Mouse (Mus musculus): ENCODE results near the gene Mov10l1. TPM values are rescaled to one million over a fixed set of nuclear protein-coding genes. Genes with fewer than 3 reads are reported as not detected.

Gene Mov10l1
- total RNA-seq, 1 experiment, result 34.4 TPM

- Histone ChIP-seq H3K9ac (ENCODE audit: insufficient read depth, low read depth, low read length, poor library complexity, severe bottlenecking) (no peak overlapping the region), H3K9me3 (ENCODE audit: control insufficient read depth, insufficient read depth, low read depth, low read length) (no peaks in the 10 kb centered on the region), H3K27ac (ENCODE audit: insufficient read depth, low read depth, low read length, poor library complexity, severe bottlenecking) (no peak overlapping the region), H3K4me1 (ENCODE audit: control insufficient read depth in 2 of 2, insufficient read depth in 2 of 2, low read length in 2 of 2, poor library complexity in 1 of 2) (no peaks in the 10 kb centered on the region), H3K4me3 (ENCODE audit: insufficient read depth in 1 of 2, low read depth in 1 of 2, low read length in 2 of 2, poor library complexity in 1 of 2, severe bottlenecking in 1 of 2) (no peak overlapping the region), H3K36me3 (ENCODE audit: control insufficient read depth, insufficient read depth, low read length, poor library complexity, severe bottlenecking) (no peaks in the 10 kb centered on the region)
- in situ Hi-C loops (cut with MboI; ENCODE audit: low sequenced_read_pairs in 2 of 2, unreplicated experiment in 2 of 2), result no loop called here
- no peak for DNase-seq (ENCODE audit: low read depth, low spot score)
- TF ChIP-seq HCFC1 (IDR thresholded peaks at IDR 0.05; ENCODE audit: borderline replicate concordance, insufficient read depth, low read length) (no peak), ZNF384 (IDR thresholded peaks at IDR 0.05; ENCODE audit: low read depth, low read length) (no peak), MAFK (IDR thresholded peaks at IDR 0.05; ENCODE audit: insufficient read depth, low read depth, low read length) (no peak), ZC3H11A (IDR thresholded peaks at IDR 0.05; ENCODE audit: borderline replicate concordance, low read depth, low read length) (no peak), CHD2 (IDR thresholded peaks at IDR 0.05; ENCODE audit: low read depth, low read length) (no peak)
Measured at GRCm38 (mm10) chr15:89016722-89017121, 34.0 kb downstream of the Mov10l1 start.

GRCm38 (mm10) chr15:89020085-89020484 is 37.4 kb downstream of the Mov10l1 start:
- in situ Hi-C loops (cut with MboI; ENCODE audit: low sequenced_read_pairs in 2 of 2, unreplicated experiment in 2 of 2), result no loop called here
- H3K36me3 ChIP-seq (ENCODE audit: control insufficient read depth, insufficient read depth, low read length, poor library complexity, severe bottlenecking), result no peaks in the 10 kb centered on the region
- H3K27ac ChIP-seq (ENCODE audit: insufficient read depth, low read depth, low read length, poor library complexity, severe bottlenecking), result no peak overlapping the region
- H3K4me1 ChIP-seq (ENCODE audit: control insufficient read depth in 2 of 2, insufficient read depth in 2 of 2, low read length in 2 of 2, poor library complexity in 1 of 2), result no peaks in the 10 kb centered on the region
- no peak for DNase-seq (ENCODE audit: low read depth, low spot score)
- TF ChIP-seq ZC3H11A (IDR thresholded peaks at IDR 0.05; ENCODE audit: borderline replicate concordance, low read depth, low read length), result no peak
- no peak for TF ChIP-seq MAFK (IDR thresholded peaks at IDR 0.05; ENCODE audit: insufficient read depth, low read depth, low read length)
- TF ChIP-seq CHD2 (IDR thresholded peaks at IDR 0.05; ENCODE audit: low read depth, low read length), result no peak
- no peak for TF ChIP-seq HCFC1 (IDR thresholded peaks at IDR 0.05; ENCODE audit: borderline replicate concordance, insufficient read depth, low read length)
- no peak for TF ChIP-seq ZNF384 (IDR thresholded peaks at IDR 0.05; ENCODE audit: low read depth, low read length)
- no peak overlapping the region for H3K4me3 ChIP-seq (ENCODE audit: insufficient read depth in 1 of 2, low read depth in 1 of 2, low read length in 2 of 2, poor library complexity in 1 of 2, severe bottlenecking in 1 of 2)
- no peak overlapping the region for H3K9ac ChIP-seq (ENCODE audit: insufficient read depth, low read depth, low read length, poor library complexity, severe bottlenecking)
- H3K9me3 ChIP-seq (ENCODE audit: control insufficient read depth, insufficient read depth, low read depth, low read length), result no peaks in the 10 kb centered on the region

GRCm38 (mm10) chr15:89020492-89020891 is 37.8 kb downstream of the Mov10l1 start:
- Histone ChIP-seq H3K9ac (ENCODE audit: insufficient read depth, low read depth, low read length, poor library complexity, severe bottlenecking) (no peak overlapping the region), H3K4me3 (ENCODE audit: insufficient read depth in 1 of 2, low read depth in 1 of 2, low read length in 2 of 2, poor library complexity in 1 of 2, severe bottlenecking in 1 of 2) (no peak overlapping the region), H3K36me3 (ENCODE audit: control insufficient read depth, insufficient read depth, low read length, poor library complexity, severe bottlenecking) (no peaks in the 10 kb centered on the region), H3K27ac (ENCODE audit: insufficient read depth, low read depth, low read length, poor library complexity, severe bottlenecking) (no peak overlapping the region), H3K4me1 (ENCODE audit: control insufficient read depth in 2 of 2, insufficient read depth in 2 of 2, low read length in 2 of 2, poor library complexity in 1 of 2) (no peaks in the 10 kb centered on the region), H3K9me3 (ENCODE audit: control insufficient read depth, insufficient read depth, low read depth, low read length) (no peaks in the 10 kb centered on the region)
- in situ Hi-C loops (cut with MboI; ENCODE audit: low sequenced_read_pairs in 2 of 2, unreplicated experiment in 2 of 2), result no loop called here
- TF ChIP-seq HCFC1 (IDR thresholded peaks at IDR 0.05; ENCODE audit: borderline replicate concordance, insufficient read depth, low read length) (no peak), ZC3H11A (IDR thresholded peaks at IDR 0.05; ENCODE audit: borderline replicate concordance, low read depth, low read length) (no peak), MAFK (IDR thresholded peaks at IDR 0.05; ENCODE audit: insufficient read depth, low read depth, low read length) (no peak), ZNF384 (IDR thresholded peaks at IDR 0.05; ENCODE audit: low read depth, low read length) (no peak), CHD2 (IDR thresholded peaks at IDR 0.05; ENCODE audit: low read depth, low read length) (no peak)
- no peak for DNase-seq (ENCODE audit: low read depth, low spot score)

GRCm38 (mm10) chr15:89044381-89044780 is 61.7 kb downstream of the Mov10l1 start:
- Histone ChIP-seq H3K4me3 (ENCODE audit: insufficient read depth in 1 of 2, low read depth in 1 of 2, low read length in 2 of 2, poor library complexity in 1 of 2, severe bottlenecking in 1 of 2) (no peak overlapping the region), H3K9me3 (ENCODE audit: control insufficient read depth, insufficient read depth, low read depth, low read length) (no peaks in the 10 kb centered on the region), H3K27ac (ENCODE audit: insufficient read depth, low read depth, low read length, poor library complexity, severe bottlenecking) (no peak overlapping the region), H3K9ac (ENCODE audit: insufficient read depth, low read depth, low read length, poor library complexity, severe bottlenecking) (no peak overlapping the region), H3K4me1 (ENCODE audit: control insufficient read depth in 2 of 2, insufficient read depth in 2 of 2, low read length in 2 of 2, poor library complexity in 1 of 2) (no peaks in the 10 kb centered on the region), H3K36me3 (ENCODE audit: control insufficient read depth, insufficient read depth, low read length, poor library complexity, severe bottlenecking) (no peaks in the 10 kb centered on the region)
- in situ Hi-C loops (cut with MboI; ENCODE audit: low sequenced_read_pairs in 2 of 2, unreplicated experiment in 2 of 2), result no loop called here
- TF ChIP-seq HCFC1 (IDR thresholded peaks at IDR 0.05; ENCODE audit: borderline replicate concordance, insufficient read depth, low read length), result no peak
- TF ChIP-seq ZNF384 (IDR thresholded peaks at IDR 0.05; ENCODE audit: low read depth, low read length), result no peak
- TF ChIP-seq MAFK (IDR thresholded peaks at IDR 0.05; ENCODE audit: insufficient read depth, low read depth, low read length), result no peak
- TF ChIP-seq ZC3H11A (IDR thresholded peaks at IDR 0.05; ENCODE audit: borderline replicate concordance, low read depth, low read length), result no peak
- TF ChIP-seq CHD2 (IDR thresholded peaks at IDR 0.05; ENCODE audit: low read depth, low read length), result no peak
- DNase-seq (ENCODE audit: low read depth, low spot score), result peak; percentile 21

GRCm38 (mm10) chr15:89046356-89046755 is 63.6 kb downstream of the Mov10l1 start:
- Histone ChIP-seq H3K4me3 (ENCODE audit: insufficient read depth in 1 of 2, low read depth in 1 of 2, low read length in 2 of 2, poor library complexity in 1 of 2, severe bottlenecking in 1 of 2) (no peak overlapping the region), H3K27ac (ENCODE audit: insufficient read depth, low read depth, low read length, poor library complexity, severe bottlenecking) (no peak overlapping the region), H3K4me1 (ENCODE audit: control insufficient read depth in 2 of 2, insufficient read depth in 2 of 2, low read length in 2 of 2, poor library complexity in 1 of 2) (no peaks in the 10 kb centered on the region), H3K9me3 (ENCODE audit: control insufficient read depth, insufficient read depth, low read depth, low read length) (no peaks in the 10 kb centered on the region), H3K36me3 (ENCODE audit: control insufficient read depth, insufficient read depth, low read length, poor library complexity, severe bottlenecking) (no peaks in the 10 kb centered on the region), H3K9ac (ENCODE audit: insufficient read depth, low read depth, low read length, poor library complexity, severe bottlenecking) (no peak overlapping the region)
- in situ Hi-C loops (cut with MboI; ENCODE audit: low sequenced_read_pairs in 2 of 2, unreplicated experiment in 2 of 2), result no loop called here
- DNase-seq (ENCODE audit: low read depth, low spot score), result no peak
- TF ChIP-seq CHD2 (IDR thresholded peaks at IDR 0.05; ENCODE audit: low read depth, low read length) (no peak), ZNF384 (IDR thresholded peaks at IDR 0.05; ENCODE audit: low read depth, low read length) (no peak), MAFK (IDR thresholded peaks at IDR 0.05; ENCODE audit: insufficient read depth, low read depth, low read length) (no peak), HCFC1 (IDR thresholded peaks at IDR 0.05; ENCODE audit: borderline replicate concordance, insufficient read depth, low read length) (no peak), ZC3H11A (IDR thresholded peaks at IDR 0.05; ENCODE audit: borderline replicate concordance, low read depth, low read length) (no peak)
